Mouse (Mus musculus) gastrocnemius, postnatal 4 days (tissue): ENCODE measurements at regions not wholly inside any gene's neighbourhood (a gene's known extent, or its start where the extent isn't known, plus 50 kb on each side); places are given as distances from the start of the nearest gene placed in this dataset.
A peak's percentile ranks its signal among the peaks of the same experiment; 100 is the strongest.
"Not testable (repeated sequence)": the region's sequence is repeated elsewhere in the genome, so short reads cannot be mapped to it uniquely, and the experiment has no call there.

Source experiments
- DNase-seq, 2 experiments: peaks; one replicate each; pipeline ENCODE4 v3.0.0; 2021 to 2022; ENCODE audit warnings: low spot score in 2 of 2, mixed read lengths in 2 of 2

GRCm38 (mm10) chr1:160843671-160844070 is 50.7 kb upstream of the Rabgap1l start:
- no peak for DNase-seq

- DNase-seq: not testable (repeated sequence)
Measured at GRCm38 (mm10) chr1:160844709-160845108, 51.7 kb upstream of the Rabgap1l start.

GRCm38 (mm10) chr1:160850674-160851073 is 55.5 kb upstream of the Rc3h1 start:
- no peak for DNase-seq

- no peak for DNase-seq
Measured at GRCm38 (mm10) chr1:160854410-160854809, 51.8 kb upstream of the Rc3h1 start.

- DNase-seq: no peak
Measured at GRCm38 (mm10) chr1:160855411-160855810, 50.8 kb upstream of the Rc3h1 start.

GRCm38 (mm10) chr1:160855926-160856620 is 50.1 kb upstream of the Rc3h1 start:
- DNase-seq: peak in 1 of 2 experiments; percentile 20
